Mouse (Mus musculus) forebrain, embryonic 11.5 days (tissue): ENCODE results near the gene Pygb. TPM values are rescaled to one million over a fixed set of nuclear protein-coding genes. Genes with fewer than 3 reads are reported as not detected.

Experiments
- ATAC-seq: fragments of 200-750 bp; cut with Nextera tagmentation; replicated peaks from 2 replicates; pipeline ENCODE4 v1.8.0; 2017; ENCODE audit warnings: moderate TSS enrichment; ENCODE audit not compliant: low FRiP score
- DNase-seq: peaks from one replicate; pipeline ENCODE4 v3.0.0-alpha.2; 2017; ENCODE audit warnings: low spot score
- H3K27ac ChIP-seq: fragments of 300-500 bp; sonication (generic); 2 replicates; pipeline ENCODE4 v1.5.1; 2014; ENCODE audit warnings: low read depth, low read length
- H3K27me3 ChIP-seq: fragments of 300-500 bp; sonication (generic); 2 replicates; pipeline ENCODE4 v1.6.1; 2014; ENCODE audit warnings: mild to moderate bottlenecking, low read length, mixed read lengths; ENCODE audit not compliant: control insufficient read depth, insufficient read depth
- H3K36me3 ChIP-seq: fragments of 300-500 bp; sonication (generic); 2 replicates; pipeline ENCODE4 v1.6.1; 2014; ENCODE audit warnings: mild to moderate bottlenecking, low read length, moderate library complexity, mixed read lengths; ENCODE audit not compliant: control insufficient read depth, insufficient read depth
- H3K4me1 ChIP-seq: fragments of 300-500 bp; sonication (generic); replicated peaks from 2 replicates; pipeline ENCODE4 v1.6.1; 2014; ENCODE audit warnings: low read length, mixed read lengths; ENCODE audit not compliant: control insufficient read depth, insufficient read depth
- H3K4me2 ChIP-seq: fragments of 300-500 bp; sonication (generic); 2 replicates; pipeline ENCODE4 v1.6.1; 2014; ENCODE audit warnings: low read depth, mild to moderate bottlenecking, low read length, moderate library complexity, mixed read lengths; ENCODE audit not compliant: severe bottlenecking
- H3K4me3 ChIP-seq: fragments of 300-500 bp; sonication (generic); 2 replicates; pipeline ENCODE4 v1.5.1; 2014; ENCODE audit warnings: low read depth, low read length
- H3K9ac ChIP-seq: fragments of 300-500 bp; sonication (generic); 2 replicates; pipeline ENCODE4 v1.6.1; 2014; ENCODE audit warnings: low read length
- H3K9me3 ChIP-seq: fragments of 300-500 bp; sonication (generic); 2 replicates; pipeline ENCODE4 v1.6.1; 2016; ENCODE audit warnings: low read length, mixed read lengths; ENCODE audit not compliant: control insufficient read depth
- WGBS: fragments of 180-500 bp; shearing (Covaris S2); extraction: QIAGEN DNeasy Blood & Tissue Kit; methylation state at CpG from one replicate; pipeline ENCODE4 v1.1.7; 2014; 5-methylcytosine and 5-hydroxymethylcytosine counted together
- polyA plus RNA-seq: library from polyadenylated mRNA; unstranded; fragments of >200 nt; fragmentation: Nextera tagmentation; extraction: Ambion mirVana; gene quantifications from 2 replicates; pipeline ENCODE4 v1.2.1, GENCODE M21; 2014

Pygb gene
- polyA plus RNA-seq, 1 experiment from 2014 or later = 55.6 TPM

DNA sequence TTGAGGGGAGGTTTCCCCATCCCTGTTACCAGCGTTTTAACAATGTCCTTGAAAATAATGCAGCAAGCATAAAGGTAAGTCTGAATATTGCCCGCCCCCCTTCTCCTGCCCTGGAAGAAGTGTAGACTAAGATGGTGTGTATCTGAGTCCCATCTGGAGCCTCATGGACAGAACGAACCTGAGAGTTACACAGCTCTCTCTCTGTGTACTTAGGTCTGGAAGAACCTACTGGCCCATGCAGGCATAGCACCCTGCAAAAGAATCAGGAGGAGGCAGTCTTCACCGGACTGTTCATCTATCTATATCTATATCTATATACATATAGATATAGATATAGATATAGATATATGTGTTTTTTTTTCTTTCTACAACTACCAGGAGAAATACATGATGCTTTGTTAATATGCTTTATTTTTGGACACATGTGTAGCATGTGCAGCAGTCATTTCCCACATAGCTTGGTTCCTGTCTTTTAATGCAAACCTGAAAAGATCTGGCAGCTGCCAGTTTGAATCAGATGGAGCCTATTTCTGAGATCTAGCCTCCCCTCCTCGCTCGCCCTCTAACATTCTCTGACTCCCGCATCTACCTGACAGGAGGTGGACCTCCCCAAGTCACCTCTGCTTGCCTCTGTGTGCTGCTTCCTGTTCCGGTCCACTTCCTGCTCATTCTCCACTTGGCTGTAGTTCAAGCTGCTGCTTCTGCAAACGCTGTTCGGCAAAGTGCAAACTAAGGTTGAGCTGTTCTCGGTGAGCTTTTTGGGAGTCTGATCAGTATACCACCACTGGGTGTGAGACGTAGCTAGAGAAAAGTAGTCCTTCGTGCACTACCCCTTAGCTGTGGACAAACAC is 36.2 kb upstream of the Pygb start:
- no peak overlapping the region for H3K9ac ChIP-seq
- peaks cover 2% of the 10 kb centered on the region; the same call in 1 of the 2 replicates for H3K27me3 ChIP-seq
- WGBS = 83% methylated on average over 13 of the region's 13 CpGs
- H3K9me3 ChIP-seq = no peaks in the 10 kb centered on the region
- no peaks in the 10 kb centered on the region for H3K36me3 ChIP-seq
- ATAC-seq (no peak), DNase-seq (no peak)
- no peak overlapping the region for H3K27ac ChIP-seq
- no peak overlapping the region for H3K4me2 ChIP-seq
- H3K4me1 ChIP-seq = peaks cover 2% of the 10 kb centered on the region; the same call in 1 of the 2 replicates
- H3K4me3 ChIP-seq = no peak overlapping the region

DNA sequence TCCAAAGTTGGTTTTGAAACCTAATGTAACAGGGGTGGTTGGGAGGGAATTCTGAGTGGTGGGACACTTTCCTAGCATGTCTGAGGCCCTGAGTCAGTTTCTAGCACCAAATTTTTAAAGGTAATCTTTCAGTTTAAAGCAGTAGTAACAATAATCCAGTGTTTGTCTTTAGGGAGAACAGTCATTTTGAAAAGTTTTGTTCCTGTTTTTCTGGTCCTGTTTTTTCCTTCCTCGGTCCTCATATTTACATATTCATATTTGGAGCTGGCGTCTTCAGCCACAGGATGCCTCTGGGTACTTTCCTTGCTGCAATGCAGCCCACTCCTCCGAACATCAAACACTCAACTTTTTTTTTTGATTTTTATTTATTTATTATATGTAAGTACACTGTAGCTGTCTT is 31.5 kb upstream of the Pygb start:
- Histone ChIP-seq H3K27ac (no peak overlapping the region), H3K9me3 (no peaks in the 10 kb centered on the region), H3K36me3 (no peaks in the 10 kb centered on the region), H3K4me2 (no peak overlapping the region), H3K27me3 (no peaks in the 10 kb centered on the region), H3K4me1 (no peaks in the 10 kb centered on the region), H3K9ac (no peak overlapping the region), H3K4me3 (no peak overlapping the region)
- no peak for ATAC-seq
- DNase-seq = no peak
- WGBS = 90% methylated on average over 3 of the region's 3 CpGs

- Histone ChIP-seq H3K4me2 (no peak overlapping the region), H3K4me1 (peaks cover 3% of the 10 kb centered on the region; the same call in 1 of the 2 replicates), H3K9me3 (no peaks in the 10 kb centered on the region), H3K4me3 (no peak overlapping the region), H3K27ac (no peak overlapping the region), H3K36me3 (peaks cover 4% of the 10 kb centered on the region; the same call in 1 of the 2 replicates), H3K27me3 (no peaks in the 10 kb centered on the region), H3K9ac (no peak overlapping the region)
- WGBS = 88% methylated on average over 7 of the region's 7 CpGs
- DNase-seq (no peak), ATAC-seq (no peak)
Observed at GRCm38 (mm10) chr2:150761476-150761875, 25.1 kb upstream of the Pygb start.

- H3K27me3 ChIP-seq = no peaks in the 10 kb centered on the region
- H3K27ac ChIP-seq = no peak overlapping the region
- H3K4me1 ChIP-seq = peaks cover 3% of the 10 kb centered on the region; the same call in 1 of the 2 replicates
- H3K4me2 ChIP-seq = no peak overlapping the region
- peaks cover 2% of the 10 kb centered on the region; the same call in 1 of the 2 replicates for H3K36me3 ChIP-seq
- 40% methylated on average over 2 of the region's 2 CpGs for WGBS
- no peak for ATAC-seq
- H3K4me3 ChIP-seq = no peak overlapping the region
- DNase-seq = no peak
- H3K9ac ChIP-seq = no peak overlapping the region
- H3K9me3 ChIP-seq = no peaks in the 10 kb centered on the region
Observed at GRCm38 (mm10) chr2:150765619-150766018, 20.9 kb upstream of the Pygb start.

DNA sequence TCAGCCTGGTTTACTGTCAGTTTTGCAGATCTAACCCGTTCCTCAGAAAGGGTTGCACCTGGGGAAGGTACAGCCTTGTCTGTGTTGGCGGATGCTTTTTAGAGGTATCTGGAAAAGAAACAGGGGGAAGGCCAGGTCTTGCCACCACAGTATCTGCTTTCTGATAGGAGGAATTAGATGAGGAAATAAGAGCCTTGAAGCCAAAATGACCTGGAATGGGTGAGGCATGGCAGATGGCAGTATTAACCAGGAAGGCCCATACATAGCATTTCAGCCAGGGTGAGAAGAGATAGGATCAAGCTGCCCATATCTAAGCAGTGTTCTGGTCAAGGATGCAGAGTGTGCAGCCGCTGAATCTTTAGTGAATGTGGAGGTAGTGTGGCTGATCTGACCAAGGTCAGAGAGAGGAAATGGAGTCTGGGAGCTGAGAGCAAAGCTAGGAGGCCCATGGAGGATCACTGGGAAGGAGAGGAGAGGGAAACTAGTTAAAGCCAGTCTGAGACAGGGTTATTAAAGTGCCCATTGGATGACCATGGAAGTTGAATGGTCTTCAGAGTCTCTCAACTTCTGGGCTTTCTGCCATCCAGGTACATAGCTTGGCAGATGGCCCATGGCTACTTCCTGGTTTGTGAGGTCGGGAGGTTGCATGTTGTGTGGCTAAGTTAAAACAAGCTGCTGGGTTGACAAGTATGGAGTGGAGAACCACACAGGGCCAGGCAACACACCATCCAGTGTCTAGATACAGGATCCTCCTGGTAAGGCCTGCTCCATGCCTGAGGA is 20.3 kb upstream of the Pygb start:
- ATAC-seq (no peak), DNase-seq (no peak)
- no peaks in the 10 kb centered on the region; the same call in 1 of the 2 replicates for H3K36me3 ChIP-seq
- no peak overlapping the region for H3K4me2 ChIP-seq
- H3K27me3 ChIP-seq = no peaks in the 10 kb centered on the region
- H3K27ac ChIP-seq = no peak overlapping the region
- H3K9me3 ChIP-seq = no peaks in the 10 kb centered on the region
- WGBS = 89% methylated on average over 4 of the region's 4 CpGs
- no peak overlapping the region for H3K4me3 ChIP-seq
- peaks cover 3% of the 10 kb centered on the region; the same call in 1 of the 2 replicates for H3K4me1 ChIP-seq
- no peak overlapping the region for H3K9ac ChIP-seq

GRCm38 (mm10) chr2:150768678-150769077 is 17.9 kb upstream of the Pygb start:
- WGBS = 97% methylated on average over 1 of the region's 1 CpGs
- no peaks in the 10 kb centered on the region; the same call in 1 of the 2 replicates for H3K36me3 ChIP-seq

GRCm38 (mm10) chr2:150770747-150771146 is 15.8 kb upstream of the Pygb start:
- no peak overlapping the region for H3K9ac ChIP-seq
- no peaks in the 10 kb centered on the region; the same call in 1 of the 2 replicates for H3K36me3 ChIP-seq
- no peak for DNase-seq
- WGBS = 76% methylated on average over 1 of the region's 1 CpGs
- H3K27ac ChIP-seq = no peak overlapping the region
- ATAC-seq = peak; percentile 17; the same call in 1 of the 2 replicates
- no peaks in the 10 kb centered on the region for H3K27me3 ChIP-seq
- no peak overlapping the region for H3K4me3 ChIP-seq
- H3K4me1 ChIP-seq = peaks cover under 1% of the 10 kb centered on the region; the same call in 1 of the 2 replicates
- no peaks in the 10 kb centered on the region for H3K9me3 ChIP-seq
- H3K4me2 ChIP-seq = no peak overlapping the region

More at GRCm38 (mm10) chr2:150768678-150769077, 17.9 kb upstream of the Pygb start:
- no peak overlapping the region for H3K27ac ChIP-seq
- H3K4me1 ChIP-seq = peaks cover 3% of the 10 kb centered on the region; the same call in 1 of the 2 replicates
- no peaks in the 10 kb centered on the region for H3K27me3 ChIP-seq
- no peak for ATAC-seq
- no peak overlapping the region for H3K4me2 ChIP-seq
- no peaks in the 10 kb centered on the region for H3K9me3 ChIP-seq
- no peak overlapping the region for H3K9ac ChIP-seq
- no peak for DNase-seq
- no peak overlapping the region for H3K4me3 ChIP-seq

DNA sequence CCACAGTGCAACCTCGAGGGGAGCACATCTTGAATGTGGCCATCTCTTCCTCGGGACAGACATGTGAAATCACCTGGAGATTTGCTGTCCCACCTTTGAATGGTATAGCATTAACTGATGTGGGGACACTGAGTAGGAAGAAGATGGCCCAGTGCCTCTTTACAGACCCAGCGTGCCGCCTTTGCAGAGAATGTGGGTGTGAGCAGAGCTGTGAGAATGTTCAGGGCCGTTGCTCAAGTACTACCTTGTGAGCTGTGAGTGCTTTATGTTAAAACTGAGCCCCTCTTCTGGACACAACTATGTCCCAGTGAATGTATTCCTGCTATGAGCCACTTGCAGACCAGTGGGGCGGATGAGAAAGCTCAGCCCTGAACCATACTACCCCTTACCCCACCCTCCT is 15.4 kb upstream of the Pygb start:
- Histone ChIP-seq H3K4me3 (no peak overlapping the region), H3K27me3 (no peaks in the 10 kb centered on the region), H3K27ac (no peak overlapping the region), H3K9me3 (no peaks in the 10 kb centered on the region), H3K4me2 (no peak overlapping the region), H3K36me3 (no peaks in the 10 kb centered on the region; the same call in 1 of the 2 replicates), H3K9ac (no peak overlapping the region), H3K4me1 (no peaks in the 10 kb centered on the region)
- ATAC-seq (no peak), DNase-seq (no peak)
- 85% methylated on average over 6 of the region's 6 CpGs for WGBS
